Mouse (Mus musculus) layer of hippocampus, postnatal 10 days (tissue): ENCODE results near the gene Cyp4a12a. TPM values are rescaled to one million over a fixed set of nuclear protein-coding genes. Genes with fewer than 3 reads are reported as not detected.
"Not testable (repeated sequence)": the region's sequence is repeated elsewhere in the genome, so short reads cannot be mapped to it uniquely, and the experiment has no call there.

Source experiments
- DNase-seq, 2 experiments: peaks; one replicate each; pipeline ENCODE4 v3.0.0; 2021; ENCODE audit warnings: low spot score in 2 of 2
- long read RNA-seq: library from polyadenylated mRNA; stranded (forward); transcript quantifications from one replicate; pipeline ENCODE4 v2.0.0, GENCODE M21; 2023
- total RNA-seq, 2 experiments: library from RNA; stranded (reverse); gene quantifications; 2 replicates each; pipeline ENCODE4 v1.2.3; 2021

Gene Cyp4a12a
- not detected for total RNA-seq
- long read RNA-seq, result 0 reads

DNA sequence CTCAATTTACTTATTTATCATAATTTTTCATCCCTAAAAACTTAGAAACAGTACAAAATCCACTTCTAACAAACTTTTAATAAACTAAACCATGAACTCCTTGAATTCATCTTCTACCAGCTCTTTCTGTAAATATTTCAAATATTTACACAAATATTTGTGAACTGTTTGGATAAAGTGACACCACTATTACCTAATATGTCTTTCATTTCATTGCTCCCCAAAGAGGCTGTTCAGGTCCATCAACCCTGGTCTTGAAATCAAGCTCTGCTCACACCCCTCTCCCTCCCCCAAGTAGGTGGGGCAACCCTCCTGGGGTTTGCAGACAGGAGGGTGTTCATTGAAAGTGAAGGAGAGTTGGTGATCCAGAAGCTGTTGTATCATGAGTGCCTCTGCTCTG lies at the start of gene Cyp4a12a:
TSS of gene Cyp4a12a (plus strand) at position 301 of the 400 bp plus-strand sequence.
- not testable (repeated sequence) for DNase-seq

DNA sequence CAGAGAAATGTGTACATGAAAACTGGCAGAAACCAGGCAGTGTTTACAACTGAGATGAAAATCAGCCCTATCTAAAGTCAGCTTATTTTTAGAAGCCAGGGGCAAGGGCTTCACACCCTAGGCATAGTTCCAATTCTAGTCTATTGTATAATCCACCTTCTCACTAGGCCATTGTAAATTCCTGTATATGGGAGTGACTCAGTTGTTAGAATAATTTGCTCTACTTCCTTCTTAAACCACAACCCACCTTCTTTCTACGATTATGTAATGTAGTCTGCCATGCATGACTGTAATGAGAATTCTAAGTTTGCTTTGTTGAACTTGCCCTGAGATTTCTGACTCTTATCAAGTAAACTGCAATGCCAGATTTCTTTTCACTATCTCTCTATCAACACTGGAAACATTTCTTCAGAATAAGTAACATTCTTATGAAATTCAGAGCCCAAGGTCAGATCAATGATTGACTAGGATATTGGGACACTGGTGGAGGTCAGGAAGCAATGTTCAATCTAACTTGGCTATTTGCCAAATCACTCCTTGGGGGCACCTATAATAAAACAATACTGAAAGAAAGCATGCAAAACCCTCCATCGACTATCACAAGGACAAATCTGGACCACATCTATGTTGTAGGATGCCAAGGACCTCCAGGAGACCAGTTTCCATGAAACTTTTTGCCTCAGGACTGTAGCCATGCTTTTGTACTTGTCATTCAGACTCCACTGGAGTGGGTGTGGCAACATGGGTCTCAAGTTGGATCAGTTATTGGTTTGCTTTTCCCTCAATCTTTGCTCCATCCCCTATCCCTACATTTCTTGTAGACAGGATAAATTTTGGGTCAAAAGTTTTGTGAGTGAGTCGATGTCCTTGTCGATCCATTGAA lies 33.9 kb upstream of the Cyp4a12a start:
- DNase-seq, result not testable (repeated sequence)

DNA sequence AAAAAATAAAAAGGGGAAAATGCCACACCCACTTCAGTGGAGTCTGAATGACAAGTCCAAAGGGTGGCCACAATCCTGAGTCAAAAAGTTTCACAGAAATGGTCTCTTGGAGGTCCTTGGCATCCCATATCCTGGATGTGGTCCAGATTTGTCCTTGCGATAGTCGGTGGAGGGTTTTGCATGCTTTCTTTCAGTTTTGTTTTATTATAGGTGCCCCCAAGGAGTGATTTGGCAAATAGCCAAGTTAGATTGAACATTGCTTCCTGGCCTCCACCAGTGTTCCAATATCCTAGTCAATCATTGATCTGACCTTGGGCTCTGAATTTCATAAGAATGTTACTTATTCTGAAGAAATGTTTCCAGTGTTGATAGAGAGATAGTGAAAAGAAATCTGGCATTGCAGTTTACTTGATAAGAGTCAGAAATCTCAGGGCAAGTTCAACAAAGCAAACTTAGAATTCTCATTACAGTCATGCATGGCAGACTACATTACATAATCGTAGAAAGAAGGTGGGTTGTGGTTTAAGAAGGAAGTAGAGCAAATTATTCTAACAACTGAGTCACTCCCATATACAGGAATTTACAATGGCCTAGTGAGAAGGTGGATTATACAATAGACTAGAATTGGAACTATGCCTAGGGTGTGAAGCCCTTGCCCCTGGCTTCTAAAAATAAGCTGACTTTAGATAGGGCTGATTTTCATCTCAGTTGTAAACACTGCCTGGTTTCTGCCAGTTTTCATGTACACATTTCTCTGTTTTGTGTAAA lies 20.4 kb upstream of the Cyp4a12a start:
- not testable (repeated sequence) for DNase-seq

DNA sequence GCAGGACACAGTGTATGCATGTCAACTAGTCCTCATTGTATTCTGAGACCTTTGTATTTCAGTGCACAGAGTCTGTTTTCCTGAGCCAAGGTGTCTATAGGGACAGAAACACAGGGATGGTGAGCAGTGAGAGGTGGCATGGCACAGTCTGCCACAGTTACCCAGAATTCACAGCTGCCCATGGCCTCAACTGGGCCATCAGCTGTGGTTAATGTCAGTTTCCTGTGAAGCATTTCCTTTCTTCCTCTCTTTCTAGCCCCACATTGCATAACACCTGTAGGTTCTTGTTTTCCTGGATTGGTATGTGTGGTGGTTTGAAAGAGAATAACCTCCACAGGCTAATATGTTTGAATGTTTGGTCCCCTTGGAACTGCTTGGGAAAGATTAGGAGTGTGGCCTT lies 18.5 kb upstream of the Cyp4a12a start:
- DNase-seq, result no peak

DNA sequence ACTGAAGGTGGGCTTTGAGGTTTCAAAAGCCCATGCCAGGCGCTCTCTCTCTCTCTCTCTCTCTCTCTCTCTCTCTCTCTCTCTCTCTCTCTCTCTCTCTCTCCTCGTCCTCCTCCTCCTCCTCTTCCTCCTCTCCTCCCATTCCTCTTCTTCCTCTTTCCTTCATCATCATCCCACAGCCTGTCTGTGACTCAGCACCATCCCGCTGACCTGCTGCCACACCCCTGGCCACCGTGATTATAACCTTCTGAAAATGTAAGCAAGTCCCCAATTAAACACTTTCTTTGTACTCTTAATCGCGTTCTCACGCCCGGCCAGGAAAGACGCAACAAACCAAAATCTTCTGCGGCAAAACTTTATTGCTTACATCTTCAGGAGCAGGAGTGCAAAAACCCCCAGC lies 18.1 kb upstream of the Cyp4a12a start:
- DNase-seq, result not testable (repeated sequence)

DNA sequence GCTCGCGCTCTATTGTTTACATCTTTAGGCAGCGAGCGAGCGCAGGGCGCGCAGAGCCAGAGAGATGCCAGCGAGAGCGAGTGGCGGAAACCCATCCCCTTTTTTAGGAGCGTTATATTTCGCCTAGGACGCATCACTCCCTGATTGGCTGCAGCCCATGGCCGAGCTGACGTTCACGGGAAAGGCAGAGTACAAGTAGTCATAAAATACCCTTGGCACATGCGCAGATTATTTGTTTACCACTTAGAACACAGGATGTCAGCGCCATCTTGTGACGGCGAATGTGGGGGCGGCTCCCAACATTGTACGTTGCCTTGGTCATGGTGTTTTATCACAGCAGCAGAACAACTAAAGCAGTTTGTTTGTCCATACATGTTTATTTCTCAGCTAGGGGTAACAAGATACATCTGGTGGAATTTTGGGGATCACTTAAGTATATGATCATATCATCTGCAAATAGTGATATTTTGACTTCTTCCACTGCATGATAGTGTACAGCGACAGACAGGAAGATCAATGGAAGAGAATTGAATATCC lies 17.5 kb upstream of the Cyp4a12a start:
- DNase-seq, result not testable (repeated sequence)

DNA sequence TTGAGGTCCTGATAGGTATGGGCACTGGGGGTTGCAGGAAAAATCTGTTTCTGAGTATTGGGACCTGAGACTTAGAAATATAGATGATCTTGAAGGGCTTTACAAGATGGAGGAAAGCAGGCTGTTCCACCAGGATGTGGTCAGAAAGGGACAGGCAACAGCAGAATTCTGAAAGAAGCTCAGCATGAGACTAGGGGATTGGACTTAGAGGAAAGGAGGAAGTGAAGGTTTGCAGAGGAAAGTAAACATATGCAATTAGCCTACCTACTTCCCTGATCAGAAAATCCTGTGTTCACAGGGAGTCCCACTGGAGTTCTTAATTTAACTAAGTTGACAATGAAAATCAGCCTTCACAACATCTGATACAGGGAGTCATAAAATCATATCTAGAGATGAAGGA lies 26.9 kb downstream of the Cyp4a12a start:
- not testable (repeated sequence) for DNase-seq

DNA sequence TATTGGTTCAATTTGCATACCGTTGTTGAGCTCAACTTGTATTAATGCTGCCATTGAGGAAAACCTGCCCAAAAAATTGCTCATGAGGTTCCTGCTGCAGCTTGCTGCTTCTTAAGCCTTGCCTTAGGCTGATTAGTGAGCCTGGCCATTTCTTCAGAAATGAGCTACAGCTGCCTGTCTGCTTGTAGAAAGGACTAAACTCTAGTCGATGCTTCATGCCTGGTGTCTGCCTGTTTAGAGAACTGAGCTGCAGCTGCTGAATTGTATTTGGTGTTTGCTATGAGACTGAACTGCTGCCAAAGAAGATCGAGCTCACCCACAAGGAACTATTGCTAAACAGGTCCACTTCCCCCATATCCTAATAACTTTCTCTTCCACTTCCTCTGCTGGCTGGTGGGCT lies 66.8 kb downstream of the Cyp4a12a start:
- DNase-seq, result not testable (repeated sequence)

DNA sequence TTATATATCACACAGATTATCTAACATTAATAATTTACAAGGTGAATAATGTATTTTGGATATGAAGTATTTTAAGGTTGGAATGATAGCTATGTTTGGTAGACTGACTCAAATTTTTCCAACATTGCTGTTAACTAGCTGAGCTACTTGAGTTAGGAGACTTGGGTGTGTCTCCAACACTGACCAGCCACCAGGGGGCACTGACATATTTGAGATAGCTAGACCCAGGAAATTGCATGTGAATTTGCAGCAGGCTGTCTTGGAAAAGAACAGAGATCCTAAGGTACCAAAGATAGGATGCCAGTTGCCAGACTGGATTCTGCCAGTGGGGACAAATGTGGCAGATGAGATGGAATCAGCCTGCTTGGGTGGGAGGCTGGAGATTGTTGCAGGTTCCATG lies 69.2 kb downstream of the Cyp4a12a start:
- DNase-seq, result peak in 1 of 2 experiments; percentile 9

Other genes with a start within 250 kb of the Cyp4a12a start
- gene Tal1, start 242.6 kb upstream of the Cyp4a12a start, total RNA-seq, result 1 to 10 TPM; 2.0 to 2.6 TPM
- under 1 TPM; 0.42 to 0.57 TPM for gene Pdzk1ip1, start 210.3 kb upstream of the Cyp4a12a start, total RNA-seq
- gene Cyp4x1, start 164.8 kb upstream of the Cyp4a12a start, total RNA-seq, result 10 to 100 TPM; 12.0 to 13.2 TPM
- gene Cyp4a29, start 57.0 kb upstream of the Cyp4a12a start, total RNA-seq, result not detected
- gene Cyp4a12b, start 112.6 kb downstream of the Cyp4a12a start, total RNA-seq, result not detected
- gene Cyp4a30b, start 153.6 kb downstream of the Cyp4a12a start, total RNA-seq, result not detected
- not detected for gene Cyp4a14, start 197.1 kb downstream of the Cyp4a12a start, total RNA-seq
- gene Cyp4a10, start 219.2 kb downstream of the Cyp4a12a start, total RNA-seq, result not detected